Mouse (Mus musculus): ENCODE measurements around the gene Zfp600. TPM values are rescaled to one million over a fixed set of nuclear protein-coding genes. Genes with fewer than 3 reads are reported as not detected.
"Not testable (repeated sequence)": the region's sequence is repeated elsewhere in the genome, so short reads cannot be mapped to it uniquely, and the experiment has no call there.

The Zfp600 gene
- polyA plus RNA-seq, 2 experiments, result not detected

DNA sequence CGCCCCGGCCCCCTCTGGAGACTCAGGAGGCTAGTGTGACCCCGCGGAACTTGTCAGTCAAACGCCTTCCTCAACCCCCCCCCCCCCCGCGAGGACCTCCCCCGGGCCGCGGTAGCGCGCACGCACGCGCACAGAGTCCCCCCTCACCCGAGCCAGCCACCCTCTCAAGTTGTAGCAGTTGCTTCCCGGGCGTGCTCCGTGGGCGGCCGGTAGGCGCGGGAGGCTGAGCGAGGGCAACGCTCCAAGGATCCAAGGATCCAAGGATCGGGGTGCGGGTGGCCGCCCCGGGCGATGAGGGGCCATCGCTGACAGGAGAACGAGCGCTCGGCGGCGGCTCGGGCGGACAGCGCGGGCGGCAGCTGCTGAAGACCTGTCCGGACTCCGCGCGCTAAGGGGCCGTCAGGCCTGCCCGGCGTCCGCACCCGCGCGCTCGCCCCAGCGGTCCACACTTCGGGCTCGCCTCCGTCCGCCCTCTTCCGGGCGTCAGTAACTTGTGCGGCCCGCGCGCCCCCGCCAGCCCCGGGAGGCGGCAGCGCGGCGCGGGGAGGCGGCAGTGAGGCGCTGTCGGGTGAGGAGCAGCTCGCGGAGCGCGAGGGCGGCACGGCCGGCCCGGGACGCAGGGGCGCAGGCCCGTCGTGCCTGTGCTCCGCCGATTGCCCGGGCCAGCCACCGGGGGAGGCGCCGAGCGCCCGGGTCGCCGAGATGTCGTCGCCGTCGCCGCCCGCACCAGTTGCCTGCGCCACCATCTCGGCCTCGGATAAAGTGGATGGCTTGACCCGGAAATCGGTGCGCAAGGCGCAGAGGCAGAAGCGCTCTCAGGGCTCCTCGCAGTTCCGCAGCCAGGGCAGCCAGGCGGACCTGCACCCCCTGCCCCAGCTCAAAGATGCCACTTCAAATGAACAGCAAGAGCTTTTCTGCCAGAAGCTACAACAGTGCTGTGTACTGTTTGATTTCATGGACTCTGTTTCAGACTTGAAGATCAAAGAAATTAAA is 82.9 kb downstream of the Zfp600 start:
- H3K36me3 ChIP-seq (replicated peaks; ENCODE audit: control insufficient read depth, insufficient read depth, low read depth), result not testable (repeated sequence)
- ATAC-seq (ENCODE audit: insufficient read depth), result peak; percentile 62

DNA sequence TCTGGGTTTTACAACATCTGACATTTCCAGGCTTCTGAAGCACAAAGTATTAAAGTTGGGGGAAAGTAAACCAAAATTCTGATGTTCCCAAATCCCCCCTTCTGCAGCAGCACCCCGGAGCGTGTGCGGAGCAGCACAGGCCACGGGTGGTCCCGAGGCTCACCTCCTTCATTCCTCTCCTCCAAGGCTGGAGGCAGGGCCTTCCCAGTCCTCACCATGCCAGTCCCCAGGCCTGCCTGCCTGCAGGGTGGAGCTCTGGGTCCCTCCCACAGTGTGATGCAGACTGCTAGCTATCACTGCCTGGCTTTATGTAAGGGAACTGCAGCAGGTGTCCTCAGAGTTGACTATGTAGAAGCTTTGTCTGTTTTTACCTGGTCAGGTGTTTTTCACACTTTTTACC is 85.5 kb downstream of the Zfp600 start:
- H3K27ac ChIP-seq; DNase-seq (ENCODE audit: low read depth in 3 of 3, low spot score in 3 of 3); ATAC-seq (ENCODE audit: insufficient read depth); H3K4me3 ChIP-seq (ENCODE audit: insufficient read depth in 1 of 2, low read depth in 2 of 2, low read length in 2 of 2); H3K9ac ChIP-seq (replicated peaks); H3K4me2 ChIP-seq (ENCODE audit: low read depth); H3K9me3 ChIP-seq (ENCODE audit: control insufficient read depth, low read length); H3K36me3 ChIP-seq (replicated peaks; ENCODE audit: control insufficient read depth, insufficient read depth, low read depth); H3K27me3 ChIP-seq (ENCODE audit: control insufficient read depth, insufficient read depth, low read length); H3K4me1 ChIP-seq (replicated peaks; ENCODE audit: control insufficient read depth in 2 of 2, insufficient read depth in 2 of 2, low read length in 1 of 2): not testable (repeated sequence)
- WGBS (ENCODE audit: insufficient replicate concordance), result 53% methylated on average over 5 of the region's 5 CpGs

More for the DNA sequence above, 82.9 kb downstream of the Zfp600 start:
- not testable (repeated sequence) for DNase-seq (ENCODE audit: low read depth in 3 of 3, low spot score in 3 of 3); H3K27me3 ChIP-seq (ENCODE audit: control insufficient read depth, insufficient read depth, low read length); H3K9ac ChIP-seq (replicated peaks); H3K4me2 ChIP-seq (ENCODE audit: low read depth); H3K4me3 ChIP-seq (ENCODE audit: insufficient read depth in 1 of 2, low read depth in 2 of 2, low read length in 2 of 2); H3K9me3 ChIP-seq (ENCODE audit: control insufficient read depth, low read length); H3K27ac ChIP-seq; H3K4me1 ChIP-seq (replicated peaks; ENCODE audit: control insufficient read depth in 2 of 2, insufficient read depth in 2 of 2, low read length in 1 of 2)
- WGBS (ENCODE audit: insufficient replicate concordance), result 13% methylated on average over 17 of the region's 113 CpGs

Other genes starting within 250 kb of the Zfp600 start
- gene Zfp987, start 59.5 kb upstream of the Zfp600 start, polyA plus RNA-seq (2012; rRNA removed), result 0.01 and 0.04 TPM in 2 replicates
- gene Zfp987, start 59.5 kb upstream of the Zfp600 start, polyA plus RNA-seq (2014; fragmentation: Nextera tagmentation; extraction: Ambion mirVana), result 0.14 and 0.27 TPM in 2 replicates

Measured in liver, embryonic 14.5 days (tissue).